Mouse (Mus musculus) ovary, postnatal 10 days (tissue): ENCODE results near the gene Lrmda.
A peak's percentile ranks its signal among the peaks of the same experiment; 100 is the strongest.

Experiments
- DNase-seq: peaks from one replicate; pipeline ENCODE4 v3.0.0; 2022; ENCODE audit warnings: low spot score

The Lrmda gene

GRCm38 (mm10) chr14:22093124-22093523, 73.6 kb downstream of the Lrmda start:
- DNase-seq: no peak

GRCm38 (mm10) chr14:22101961-22102805, 82.7 kb downstream of the Lrmda start:
- DNase-seq: no peak

GRCm38 (mm10) chr14:22105855-22106254, 86.3 kb downstream of the Lrmda start:
- DNase-seq: no peak

GRCm38 (mm10) chr14:22106777-22107176, 87.3 kb downstream of the Lrmda start:
- no peak for DNase-seq

GRCm38 (mm10) chr14:22109423-22109822, 89.9 kb downstream of the Lrmda start:
- DNase-seq: no peak

GRCm38 (mm10) chr14:22113463-22114361, 94.2 kb downstream of the Lrmda start:
- no peak for DNase-seq

- DNase-seq: peak; percentile 35
Observed at GRCm38 (mm10) chr14:22114651-22115351, 95.3 kb downstream of the Lrmda start.

GRCm38 (mm10) chr14:22118096-22118495, 98.6 kb downstream of the Lrmda start:
- no peak for DNase-seq

GRCm38 (mm10) chr14:22118512-22118911, 99.0 kb downstream of the Lrmda start:
- no peak for DNase-seq

GRCm38 (mm10) chr14:22126276-22126675, 106.8 kb downstream of the Lrmda start:
- DNase-seq: no peak

GRCm38 (mm10) chr14:22126859-22127258, 107.3 kb downstream of the Lrmda start:
- DNase-seq: no peak

- no peak for DNase-seq
Observed at GRCm38 (mm10) chr14:22130950-22131585, 111.6 kb downstream of the Lrmda start.

GRCm38 (mm10) chr14:22139281-22139680, 119.8 kb downstream of the Lrmda start:
- DNase-seq: no peak

- no peak for DNase-seq
Observed at GRCm38 (mm10) chr14:22144014-22144413, 124.5 kb downstream of the Lrmda start.

GRCm38 (mm10) chr14:22145863-22146262, 126.4 kb downstream of the Lrmda start:
- DNase-seq: no peak

- no peak for DNase-seq
Observed at GRCm38 (mm10) chr14:22146508-22147044, 127.1 kb downstream of the Lrmda start.

GRCm38 (mm10) chr14:22147341-22148024, 128.0 kb downstream of the Lrmda start:
- DNase-seq: no peak

GRCm38 (mm10) chr14:22152701-22153100, 133.2 kb downstream of the Lrmda start:
- no peak for DNase-seq

GRCm38 (mm10) chr14:22154096-22154495, 134.6 kb downstream of the Lrmda start:
- DNase-seq: no peak

- DNase-seq: no peak
Observed at GRCm38 (mm10) chr14:22155034-22155433, 135.5 kb downstream of the Lrmda start.

GRCm38 (mm10) chr14:22155512-22156026, 136.1 kb downstream of the Lrmda start:
- no peak for DNase-seq
